Comparison of ENCODE assay signal across 24 mouse cellular contexts in the genomic region with DNA sequence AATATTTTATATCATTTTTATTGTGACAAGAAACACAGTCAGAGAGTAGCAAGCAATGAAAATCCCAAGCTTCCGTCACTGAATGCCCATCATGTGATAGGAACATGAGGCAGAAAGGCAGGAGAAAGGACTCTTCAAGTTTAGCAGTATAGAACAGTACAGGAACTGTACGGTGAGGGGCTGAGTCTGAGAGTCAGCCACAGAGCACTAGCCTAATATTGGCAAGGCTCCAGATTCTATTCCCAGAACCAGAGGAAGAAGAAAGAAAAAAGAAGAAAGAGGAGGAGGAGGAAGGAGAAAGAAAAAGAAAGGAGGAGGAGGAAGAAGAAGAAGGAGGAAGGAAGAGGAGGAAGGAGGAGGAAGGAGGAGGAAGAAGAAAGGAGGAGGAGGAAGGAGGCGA. TPM values are rescaled to one million over a fixed set of nuclear protein-coding genes. Genes with fewer than 3 reads are reported as not detected.
DNase-seq lines count a peak whose midpoint lies in the region; ATAC-seq and TF ChIP-seq lines count a peak whose summit lies in the region.
"Had no signal": no experiment of that assay in that cellular context is flagged by ENCODE, and none has a peak within 500 bp of the region (broad histone marks: within the 10 kb centered on the region; RNA-seq: fewer than 3 reads in every experiment).

No protein-coding gene starts in this region.

- WGBS in embryonic facial prominence, embryonic 14.5 days = 57% methylated on average over 3 of the region's 3 CpGs
- 85% methylated on average over 3 of the region's 3 CpGs for WGBS in embryonic facial prominence, embryonic 10.5 days
- 37% methylated on average over 3 of the region's 3 CpGs for WGBS in heart, embryonic 14.5 days
- WGBS in limb, embryonic 14.5 days = 56% methylated on average over 3 of the region's 3 CpGs
- WGBS in limb, embryonic 10.5 days = 93% methylated on average over 3 of the region's 3 CpGs

- no peak for TF ChIP-seq POLR2A in limb, embryonic 14.5 days (IDR thresholded peaks at IDR 0.05; ENCODE audit: borderline replicate concordance, extremely low read depth, insufficient read depth, insufficient read length)

- no peaks in the 10 kb centered on the region for H3K27me3 ChIP-seq in embryonic facial prominence, embryonic 14.5 days (replicated peaks; ENCODE audit: control insufficient read depth, insufficient read depth, low read length)
- H3K27me3 ChIP-seq in embryonic facial prominence, embryonic 10.5 days (replicated peaks; ENCODE audit: low read depth, poor library complexity, severe bottlenecking) = no peaks in the 10 kb centered on the region
- H3K27me3 ChIP-seq in heart, embryonic 14.5 days (ENCODE audit: control insufficient read depth, insufficient read depth, low read length) = no peaks in the 10 kb centered on the region
- H3K27me3 ChIP-seq in limb, embryonic 14.5 days (ENCODE audit: control insufficient read depth, insufficient read depth, low read length) = no peaks in the 10 kb centered on the region
- H3K27me3 ChIP-seq in limb, embryonic 10.5 days (ENCODE audit: low read depth, poor library complexity, severe bottlenecking) = no peaks in the 10 kb centered on the region
- H3K27me3 ChIP-seq: embryonic facial prominence, embryonic 15.5 days; limb, embryonic 15.5 days; neural tube, embryonic 15.5 days; Patski had no signal

- H3K9ac ChIP-seq in embryonic facial prominence, embryonic 14.5 days (ENCODE audit: low read depth, low read length) = no peak overlapping the region; the same call in 1 of the 2 replicates
- no peak overlapping the region for H3K9ac ChIP-seq in heart, embryonic 14.5 days (ENCODE audit: low read length)
- no peak overlapping the region for H3K9ac ChIP-seq in limb, embryonic 14.5 days (ENCODE audit: low read depth, low read length, severe bottlenecking)
- H3K9ac ChIP-seq: embryonic facial prominence, embryonic 15.5 days; limb, embryonic 15.5 days; neural tube, embryonic 15.5 days had no signal

- no peaks in the 10 kb centered on the region for H3K36me3 ChIP-seq in embryonic facial prominence, embryonic 14.5 days (ENCODE audit: control insufficient read depth, insufficient read depth, low read length)
- peaks cover 8% of the 10 kb centered on the region; the same call in 1 of the 2 replicates for H3K36me3 ChIP-seq in embryonic facial prominence, embryonic 10.5 days (replicated peaks)
- 0 out of 2 replicates have a peak, but pooled peaks cover 4% of the 10 kb centered on the region for H3K36me3 ChIP-seq in heart, embryonic 14.5 days (ENCODE audit: control insufficient read depth, insufficient read depth, low read length)
- peaks cover 5% of the 10 kb centered on the region; the same call in 1 of the 2 replicates for H3K36me3 ChIP-seq in limb, embryonic 14.5 days (ENCODE audit: control insufficient read depth, insufficient read depth, low read length)
- H3K36me3 ChIP-seq in limb, embryonic 10.5 days = peaks cover 7% of the 10 kb centered on the region; the same call in 1 of the 2 replicates
- H3K36me3 ChIP-seq: limb, embryonic 15.5 days; neural tube, embryonic 15.5 days had no signal

- no peak for ATAC-seq in embryonic facial prominence, embryonic 14.5 days (ENCODE audit: low read depth)
- no peak for ATAC-seq in heart, embryonic 14.5 days (ENCODE audit: insufficient number of reproducible peaks, insufficient read depth, low FRiP score, low read depth)
- ATAC-seq in limb, embryonic 14.5 days (ENCODE audit: low FRiP score, low read depth) = no peak
- ATAC-seq: midbrain, embryonic 16.5 days; Patski had no signal

- no peak overlapping the region for H3K4me3 ChIP-seq in embryonic facial prominence, embryonic 14.5 days (ENCODE audit: low read depth, low read length)
- no peak overlapping the region for H3K4me3 ChIP-seq in embryonic facial prominence, embryonic 10.5 days
- H3K4me3 ChIP-seq in heart, embryonic 14.5 days (ENCODE audit: control insufficient read depth in 1 of 2, insufficient read depth in 1 of 2, low read depth in 1 of 2, low read length in 2 of 2) = no peak overlapping the region
- no peak overlapping the region for H3K4me3 ChIP-seq in limb, embryonic 14.5 days (replicated peaks; ENCODE audit: low read length)
- H3K4me3 ChIP-seq in limb, embryonic 10.5 days = no peak overlapping the region
- H3K4me3 ChIP-seq: embryonic facial prominence, embryonic 15.5 days; forebrain, embryonic 10.5 days; gastrocnemius, adult 2 months; layer of hippocampus, adult 2 months; limb, embryonic 15.5 days; neural tube, embryonic 15.5 days had no signal

- no peaks in the 10 kb centered on the region for H3K9me3 ChIP-seq in embryonic facial prominence, embryonic 14.5 days (ENCODE audit: control insufficient read depth, low read length)
- no peaks in the 10 kb centered on the region for H3K9me3 ChIP-seq in embryonic facial prominence, embryonic 10.5 days
- no peaks in the 10 kb centered on the region for H3K9me3 ChIP-seq in heart, embryonic 14.5 days (ENCODE audit: control insufficient read depth, low read length)
- H3K9me3 ChIP-seq in limb, embryonic 14.5 days (ENCODE audit: control insufficient read depth, low read length) = no peaks in the 10 kb centered on the region
- H3K9me3 ChIP-seq in limb, embryonic 10.5 days (replicated peaks) = no peaks in the 10 kb centered on the region
- H3K9me3 ChIP-seq: embryonic facial prominence, embryonic 15.5 days; forebrain, embryonic 10.5 days; limb, embryonic 15.5 days; neural tube, embryonic 15.5 days had no signal

- H3K27ac ChIP-seq in embryonic facial prominence, embryonic 14.5 days (replicated peaks; ENCODE audit: low read depth, low read length) = no peak overlapping the region
- H3K27ac ChIP-seq in embryonic facial prominence, embryonic 10.5 days (replicated peaks) = no peak overlapping the region
- peak overlapping the region; percentile 50 to 73; a peak in 2 of 4 replicates for H3K27ac ChIP-seq in heart, embryonic 14.5 days (replicated peaks in 1 of 2; ENCODE audit: control insufficient read depth in 1 of 2, insufficient read depth in 1 of 2, low read depth in 2 of 2, low read length in 2 of 2)
- no peak overlapping the region for H3K27ac ChIP-seq in limb, embryonic 14.5 days (replicated peaks; ENCODE audit: low read depth, low read length)
- no peak overlapping the region for H3K27ac ChIP-seq in limb, embryonic 10.5 days
- H3K27ac ChIP-seq: forebrain, embryonic 10.5 days; gastrocnemius, adult 2 months; layer of hippocampus, adult 2 months; limb, embryonic 15.5 days; neural tube, embryonic 15.5 days had no signal

- peak; percentile 51 for DNase-seq in embryonic facial prominence, embryonic 14.5 days (ENCODE audit: low spot score)
- DNase-seq in embryonic facial prominence, embryonic 10.5 days (ENCODE audit: low spot score) = no peak
- no peak for DNase-seq in heart, postnatal 25 days (ENCODE audit: low spot score)
- DNase-seq in limb, embryonic 14.5 days (ENCODE audit: low spot score) = peak; percentile 55
- DNase-seq in limb, embryonic 10.5 days (ENCODE audit: low spot score) = no peak
- peak; percentile 33 for DNase-seq in MN1 (ENCODE audit: low spot score)
- DNase-seq in cerebellum, adult 9-11 months = no peak
- DNase-seq: adrenal gland, postnatal 14 days; cerebellum, adult 11 months; cerebellum, postnatal 14 days; gastrocnemius, adult 2 months; kidney, adult 18-20 months; kidney, postnatal 14 days; layer of hippocampus, postnatal 36 days; lung, postnatal 10 days; thymus, postnatal 14 days had no signal

- peaks cover 11% of the 10 kb centered on the region; the same call in 1 of the 2 replicates for H3K4me1 ChIP-seq in embryonic facial prominence, embryonic 14.5 days (ENCODE audit: control insufficient read depth, insufficient read depth, low read length)
- peaks cover 19% of the 10 kb centered on the region for H3K4me1 ChIP-seq in embryonic facial prominence, embryonic 10.5 days
- peaks cover 17 to 69% of the 10 kb centered on the region in 2 experiments for H3K4me1 ChIP-seq in heart, embryonic 14.5 days (ENCODE audit: control insufficient read depth in 2 of 2, insufficient read depth in 2 of 2, low read length in 2 of 2)
- H3K4me1 ChIP-seq in limb, embryonic 14.5 days (ENCODE audit: control insufficient read depth, insufficient read depth, low read length) = peaks cover 26% of the 10 kb centered on the region; the same call in 1 of the 2 replicates
- peaks cover 23% of the 10 kb centered on the region for H3K4me1 ChIP-seq in limb, embryonic 10.5 days

- no peak overlapping the region for H3K4me2 ChIP-seq in embryonic facial prominence, embryonic 14.5 days (ENCODE audit: low read depth, low read length)
- no peak overlapping the region for H3K4me2 ChIP-seq in heart, embryonic 14.5 days (ENCODE audit: low read length)
- H3K4me2 ChIP-seq in limb, embryonic 14.5 days (replicated peaks; ENCODE audit: low read depth, low read length, severe bottlenecking) = no peak overlapping the region
- H3K4me2 ChIP-seq: embryonic facial prominence, embryonic 15.5 days; limb, embryonic 15.5 days; neural tube, embryonic 15.5 days had no signal

- intact Hi-C loops in heart, postnatal 25 days (cut with DNase I) = no loop called here

RNA-seq across cellular contexts. Expression of a gene that starts 32.7 kb away (rescaled TPM):
- polyA plus RNA-seq in embryonic facial prominence, embryonic 14.5 days (2014; fragmentation: Nextera tagmentation; extraction: Ambion mirVana) = 22.6 and 27.6 TPM in 2 replicates
- polyA plus RNA-seq in embryonic facial prominence, embryonic 10.5 days (2016; fragmentation: Nextera tagmentation; extraction: Ambion mirVana) = 20.4 and 21.6 TPM in 2 replicates
- 25.4 and 26.1 TPM in 2 replicates for polyA plus RNA-seq in heart, embryonic 14.5 days (2014; fragmentation: Nextera tagmentation; extraction: Ambion mirVana)
- total RNA-seq in heart, postnatal 25 days (2021) = 10 to 100 TPM; 16.3 to 17.1 TPM
- polyA plus RNA-seq in limb, embryonic 14.5 days (2012; rRNA removed) = 36.6 and 44.1 TPM in 2 replicates
- polyA plus RNA-seq in limb, embryonic 14.5 days (2014; fragmentation: Nextera tagmentation; extraction: Ambion mirVana) = 29.1 and 32.8 TPM in 2 replicates
- polyA plus RNA-seq in limb, embryonic 10.5 days (2016; fragmentation: Nextera tagmentation; extraction: Ambion mirVana) = 18.0 and 20.0 TPM in 2 replicates

RNA-seq across cellular contexts. Expression of a gene that starts 52.0 kb away (rescaled TPM):
- polyA plus RNA-seq in embryonic facial prominence, embryonic 14.5 days (2014; fragmentation: Nextera tagmentation; extraction: Ambion mirVana) = 266 and 276 TPM in 2 replicates
- 350 and 352 TPM in 2 replicates for polyA plus RNA-seq in embryonic facial prominence, embryonic 10.5 days (2016; fragmentation: Nextera tagmentation; extraction: Ambion mirVana)
- 178 and 183 TPM in 2 replicates for polyA plus RNA-seq in heart, embryonic 14.5 days (2014; fragmentation: Nextera tagmentation; extraction: Ambion mirVana)
- total RNA-seq in heart, postnatal 25 days (2021) = 100 to 1,000 TPM; 129 to 137 TPM
- polyA plus RNA-seq in limb, embryonic 14.5 days (2012; rRNA removed) = 207 and 231 TPM in 2 replicates
- 253 and 262 TPM in 2 replicates for polyA plus RNA-seq in limb, embryonic 14.5 days (2014; fragmentation: Nextera tagmentation; extraction: Ambion mirVana)
- polyA plus RNA-seq in limb, embryonic 10.5 days (2016; fragmentation: Nextera tagmentation; extraction: Ambion mirVana) = 350 and 402 TPM in 2 replicates

Comparison
In these comparisons a context has a peak if more than half of its experiments do, and no peak if none do; other contexts are left out.
1. DNase-seq: peak in embryonic facial prominence, embryonic 14.5 days (single experiment), limb, embryonic 14.5 days (single experiment) and MN1 (single experiment); none in embryonic facial prominence, embryonic 10.5 days (single experiment), heart, postnatal 25 days (single experiment), limb, embryonic 10.5 days (single experiment) and cerebellum, adult 9-11 months (single experiment).
2. H3K27ac ChIP-seq: peak in heart, embryonic 14.5 days (2 of 2); none in embryonic facial prominence, embryonic 14.5 days (single experiment), embryonic facial prominence, embryonic 10.5 days (single experiment), limb, embryonic 14.5 days (single experiment) and limb, embryonic 10.5 days (single experiment).